Mouse (Mus musculus): ENCODE results near the gene Drd4. TPM values are rescaled to one million over a fixed set of nuclear protein-coding genes. Genes with fewer than 3 reads are reported as not detected.

Gene Drd4
- polyA plus RNA-seq, 1 experiment = not detected

DNA sequence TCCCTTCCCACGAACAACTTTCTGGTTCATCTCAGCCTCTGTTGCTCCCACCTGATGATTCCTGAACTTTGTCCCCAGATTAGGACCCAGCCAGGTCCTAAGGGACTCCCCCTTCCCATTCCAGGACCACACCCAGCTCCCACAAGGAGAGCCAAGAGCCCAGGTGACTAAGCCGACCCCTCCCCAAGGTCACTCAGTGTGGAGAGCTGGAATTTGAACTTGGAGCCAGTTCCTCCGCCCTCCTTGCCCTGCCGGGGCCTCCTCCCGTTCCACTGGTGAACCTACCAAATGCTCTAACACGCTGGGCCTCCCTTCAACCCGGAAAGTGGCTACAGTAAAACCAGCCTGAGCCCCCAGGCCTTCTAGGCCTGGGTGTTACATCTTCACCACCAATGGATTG, 48.2 kb downstream of the Drd4 start:
- no peak for TF ChIP-seq POLR2A (IDR thresholded peaks at IDR 0.05; ENCODE audit: low read depth, low read length)
- peaks cover 9% of the 10 kb centered on the region; the same call in 1 of the 2 replicates for H3K4me1 ChIP-seq (ENCODE audit: control insufficient read depth, insufficient read depth, low read length)
- no peak overlapping the region for H3K4me3 ChIP-seq (ENCODE audit: insufficient read depth, low read length)
- H3K27ac ChIP-seq (ENCODE audit: insufficient read depth, low read length) = no peak overlapping the region

GRCm38 (mm10) chr7:141340476-141340875, 48.7 kb downstream of the Drd4 start:
- TF ChIP-seq CTCF (IDR thresholded peaks at IDR 0.05; ENCODE audit: borderline replicate concordance, insufficient read depth, low read length) = no peak
- Histone ChIP-seq H3K4me3 (ENCODE audit: insufficient read depth, low read length) (no peak overlapping the region), H3K4me1 (ENCODE audit: control insufficient read depth, insufficient read depth, low read length) (peaks cover 9% of the 10 kb centered on the region; the same call in 1 of the 2 replicates), H3K27ac (ENCODE audit: insufficient read depth, low read length) (no peak overlapping the region)

- TF ChIP-seq CTCF (IDR thresholded peaks at IDR 0.05; ENCODE audit: borderline replicate concordance, insufficient read depth, low read length) (no peak), POLR2A (IDR thresholded peaks at IDR 0.05; ENCODE audit: low read depth, low read length) (no peak)
- no peak overlapping the region for H3K27ac ChIP-seq (ENCODE audit: insufficient read depth, low read length)
- H3K4me1 ChIP-seq (ENCODE audit: control insufficient read depth, insufficient read depth, low read length) = peaks cover 9% of the 10 kb centered on the region; the same call in 1 of the 2 replicates
- no peak overlapping the region for H3K4me3 ChIP-seq (ENCODE audit: insufficient read depth, low read length)
Measured at GRCm38 (mm10) chr7:141341689-141342226, 50.0 kb downstream of the Drd4 start.

GRCm38 (mm10) chr7:141343230-141343629, 51.4 kb downstream of the Drd4 start:
- H3K4me3 ChIP-seq (ENCODE audit: insufficient read depth, low read length) = no peak overlapping the region
- peaks cover 9% of the 10 kb centered on the region; the same call in 1 of the 2 replicates for H3K4me1 ChIP-seq (ENCODE audit: control insufficient read depth, insufficient read depth, low read length)
- H3K27ac ChIP-seq (ENCODE audit: insufficient read depth, low read length) = no peak overlapping the region
- TF ChIP-seq POLR2A (IDR thresholded peaks at IDR 0.05; ENCODE audit: low read depth, low read length) (no peak), CTCF (IDR thresholded peaks at IDR 0.05; ENCODE audit: borderline replicate concordance, insufficient read depth, low read length) (no peak)

DNA sequence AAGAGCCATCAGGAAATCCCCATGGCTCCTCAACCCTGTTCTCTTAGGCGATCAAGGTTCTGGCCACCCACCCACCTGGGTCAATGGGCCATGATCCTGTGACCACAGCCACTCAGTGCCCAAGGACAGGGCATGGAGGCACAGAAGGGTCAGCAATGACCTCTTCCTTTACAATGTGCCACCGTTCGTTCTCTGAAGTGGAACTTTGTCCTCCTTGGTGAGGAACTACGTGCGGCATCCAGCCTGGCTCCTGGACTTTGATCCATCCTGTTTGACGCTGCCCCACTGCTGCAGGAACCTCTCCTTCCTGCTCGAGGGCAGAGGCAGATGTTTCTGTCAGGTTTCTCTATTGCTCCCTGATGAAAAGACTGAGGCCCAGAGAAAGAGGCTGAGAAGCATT, 51.9 kb downstream of the Drd4 start:
- Histone ChIP-seq H3K4me3 (ENCODE audit: insufficient read depth, low read length) (no peak overlapping the region), H3K4me1 (ENCODE audit: control insufficient read depth, insufficient read depth, low read length) (peaks cover 9% of the 10 kb centered on the region; the same call in 1 of the 2 replicates), H3K27ac (ENCODE audit: insufficient read depth, low read length) (no peak overlapping the region)
- TF ChIP-seq CTCF (IDR thresholded peaks at IDR 0.05; ENCODE audit: borderline replicate concordance, insufficient read depth, low read length) (no peak), POLR2A (IDR thresholded peaks at IDR 0.05; ENCODE audit: low read depth, low read length) (no peak)

DNA sequence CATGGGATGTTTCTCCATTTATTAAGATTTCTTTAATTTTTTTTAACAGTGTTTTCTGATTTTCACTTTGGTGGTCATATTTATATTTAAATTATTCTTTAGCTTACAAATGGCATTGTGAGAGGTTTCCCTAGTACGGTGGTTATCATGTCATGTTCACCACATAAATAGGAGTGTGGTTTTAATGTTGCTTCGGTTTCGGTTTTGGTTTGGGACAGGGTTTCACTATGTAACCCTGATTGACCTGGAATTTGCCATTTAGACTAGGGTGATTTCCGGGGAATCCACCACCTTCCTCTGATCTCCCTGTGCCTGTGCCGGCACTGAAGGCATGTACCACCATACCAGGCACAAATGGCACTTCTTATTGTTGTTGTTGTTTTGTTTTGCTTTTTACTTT, 53.0 kb downstream of the Drd4 start:
- no peak for TF ChIP-seq CTCF (IDR thresholded peaks at IDR 0.05; ENCODE audit: borderline replicate concordance, insufficient read depth, low read length)
- TF ChIP-seq POLR2A (IDR thresholded peaks at IDR 0.05; ENCODE audit: low read depth, low read length) = no peak
- no peak overlapping the region for H3K4me3 ChIP-seq (ENCODE audit: insufficient read depth, low read length)
- no peak overlapping the region for H3K27ac ChIP-seq (ENCODE audit: insufficient read depth, low read length)
- H3K4me1 ChIP-seq (ENCODE audit: control insufficient read depth, insufficient read depth, low read length) = peaks cover 4% of the 10 kb centered on the region; the same call in 1 of the 2 replicates

Other genes with a start within 250 kb of the Drd4 start
- 0.53 and 1.6 TPM in 2 replicates for gene B4galnt4, start 230.9 kb upstream of the Drd4 start, polyA plus RNA-seq (2011; ENCODE audit: insufficient read length, low read depth, missing spikeins)
- gene Pkp3, start 213.8 kb upstream of the Drd4 start, polyA plus RNA-seq (2011; ENCODE audit: insufficient read length, low read depth, missing spikeins) = not detected in 2 replicates
- gene Sigirr, start 191.4 kb upstream of the Drd4 start, polyA plus RNA-seq (2011; ENCODE audit: insufficient read length, low read depth, missing spikeins) = not detected in 2 replicates
- gene Ano9, start 174.2 kb upstream of the Drd4 start, polyA plus RNA-seq (2011; ENCODE audit: insufficient read length, low read depth, missing spikeins) = not detected in 2 replicates
- 27.0 and 28.3 TPM in 2 replicates for gene Ptdss2, start 169.6 kb upstream of the Drd4 start, polyA plus RNA-seq (2011; ENCODE audit: insufficient read length, low read depth, missing spikeins)
- gene Rnh1, start 119.1 kb upstream of the Drd4 start, polyA plus RNA-seq (2011; ENCODE audit: insufficient read length, low read depth, missing spikeins) = 108 and 119 TPM in 2 replicates
- 54.0 and 62.7 TPM in 2 replicates for gene Hras, start 98.0 kb upstream of the Drd4 start, polyA plus RNA-seq (2011; ENCODE audit: insufficient read length, low read depth, missing spikeins)
- 1.9 and 2.4 TPM in 2 replicates for gene Lrrc56, start 97.8 kb upstream of the Drd4 start, polyA plus RNA-seq (2011; ENCODE audit: insufficient read length, low read depth, missing spikeins)
- 0.38 and 0.58 TPM in 2 replicates for gene Lmntd2, start 77.9 kb upstream of the Drd4 start, polyA plus RNA-seq (2011; ENCODE audit: insufficient read length, low read depth, missing spikeins)
- gene Rassf7, start 76.1 kb upstream of the Drd4 start, polyA plus RNA-seq (2011; ENCODE audit: insufficient read length, low read depth, missing spikeins) = 3.9 and 5.8 TPM in 2 replicates
- 54.7 and 58.7 TPM in 2 replicates for gene Phrf1, start 63.2 kb upstream of the Drd4 start, polyA plus RNA-seq (2011; ENCODE audit: insufficient read length, low read depth, missing spikeins)
- 6.0 and 7.2 TPM in 2 replicates for gene Irf7, start 25.5 kb upstream of the Drd4 start, polyA plus RNA-seq (2011; ENCODE audit: insufficient read length, low read depth, missing spikeins)
- not detected in 2 replicates for gene Cdhr5, start 15.2 kb upstream of the Drd4 start, polyA plus RNA-seq (2011; ENCODE audit: insufficient read length, low read depth, missing spikeins)
- not detected in 2 replicates for gene Sct, start 12.9 kb upstream of the Drd4 start, polyA plus RNA-seq (2011; ENCODE audit: insufficient read length, low read depth, missing spikeins)
- gene Deaf1, start 35.7 kb downstream of the Drd4 start, polyA plus RNA-seq (2011; ENCODE audit: insufficient read length, low read depth, missing spikeins) = 30.5 and 37.2 TPM in 2 replicates
- 24.6 and 25.4 TPM in 2 replicates for gene Tmem80, start 35.7 kb downstream of the Drd4 start, polyA plus RNA-seq (2011; ENCODE audit: insufficient read length, low read depth, missing spikeins)
- 4.2 and 9.1 TPM in 2 replicates for gene Eps8l2, start 46.9 kb downstream of the Drd4 start, polyA plus RNA-seq (2011; ENCODE audit: insufficient read length, low read depth, missing spikeins)
- gene Taldo1, start 100.2 kb downstream of the Drd4 start, polyA plus RNA-seq (2011; ENCODE audit: insufficient read length, low read depth, missing spikeins) = 93.0 and 121 TPM in 2 replicates
- 30.5 and 41.5 TPM in 2 replicates for gene Gatd1, start 122.1 kb downstream of the Drd4 start, polyA plus RNA-seq (2011; ENCODE audit: insufficient read length, low read depth, missing spikeins)
- gene Cend1, start 137.5 kb downstream of the Drd4 start, polyA plus RNA-seq (2011; ENCODE audit: insufficient read length, low read depth, missing spikeins) = 4.9 and 5.4 TPM in 2 replicates
- gene Slc25a22, start 145.9 kb downstream of the Drd4 start, polyA plus RNA-seq (2011; ENCODE audit: insufficient read length, low read depth, missing spikeins) = 24.0 and 26.9 TPM in 2 replicates
- gene Pidd1, start 152.0 kb downstream of the Drd4 start, polyA plus RNA-seq (2011; ENCODE audit: insufficient read length, low read depth, missing spikeins) = 12.4 and 18.1 TPM in 2 replicates
- 1,600 and 1,818 TPM in 2 replicates for gene Rplp2, start 155.4 kb downstream of the Drd4 start, polyA plus RNA-seq (2011; ENCODE audit: insufficient read length, low read depth, missing spikeins)
- gene Pnpla2, start 163.2 kb downstream of the Drd4 start, polyA plus RNA-seq (2011; ENCODE audit: insufficient read length, low read depth, missing spikeins) = 18.9 and 26.7 TPM in 2 replicates
- 1.3 and 2.7 TPM in 2 replicates for gene Cracr2b, start 169.1 kb downstream of the Drd4 start, polyA plus RNA-seq (2011; ENCODE audit: insufficient read length, low read depth, missing spikeins)
- gene Cd151, start 175.4 kb downstream of the Drd4 start, polyA plus RNA-seq (2011; ENCODE audit: insufficient read length, low read depth, missing spikeins) = 58.4 and 94.0 TPM in 2 replicates
- gene Polr2l, start 183.1 kb downstream of the Drd4 start, polyA plus RNA-seq (2011; ENCODE audit: insufficient read length, low read depth, missing spikeins) = 13.1 and 24.1 TPM in 2 replicates
- gene Tspan4, start 183.2 kb downstream of the Drd4 start, polyA plus RNA-seq (2011; ENCODE audit: insufficient read length, low read depth, missing spikeins) = 184 and 207 TPM in 2 replicates
- 45.8 and 48.7 TPM in 2 replicates for gene Chid1, start 247.9 kb downstream of the Drd4 start, polyA plus RNA-seq (2011; ENCODE audit: insufficient read length, low read depth, missing spikeins)